ENCODE assay signal across 8 mouse cellular contexts in genomic region chr6:42245711-42246353, GRCm38 (mm10). TPM values are rescaled to one million over a fixed set of nuclear protein-coding genes. Genes with fewer than 3 reads are reported as not detected.
DNase-seq lines count a peak whose midpoint lies in the region; ATAC-seq and TF ChIP-seq lines count a peak whose summit lies in the region.

Gene Gstk1 (plus strand): TSS chr6:42245935.

- peak within 1 kb of the TSS; percentile 71 for H3K9ac ChIP-seq in hindbrain, embryonic 16.5 days (ENCODE audit: low read depth, low read length)

- no peaks in the 10 kb centered on the region for H3K36me3 ChIP-seq in hindbrain, embryonic 16.5 days (ENCODE audit: control insufficient read depth, insufficient read depth, low read length)

- ATAC-seq in common myeloid progenitor, adult 5-6 weeks (replicated peaks; ENCODE audit: low read depth, poor library complexity, severe bottlenecking) = peak; percentile 99
- ATAC-seq in hindbrain, embryonic 16.5 days = peak; percentile 100

- no peak for TF ChIP-seq CTCF in gastrocnemius, adult 2 months (IDR thresholded peaks at IDR 0.05)

- 2% methylated on average over 28 of the region's 28 CpGs for WGBS in hindbrain, embryonic 16.5 days

- intact Hi-C loops in gastrocnemius, adult 2 months (cut with DNase I) = no loop called here

- H3K9me3 ChIP-seq in hindbrain, embryonic 16.5 days (ENCODE audit: control insufficient read depth, low read length) = no peaks in the 10 kb centered on the region

- H3K4me1 ChIP-seq in hindbrain, embryonic 16.5 days (ENCODE audit: control insufficient read depth, insufficient read depth, low read depth, low read length) = no peaks in the 10 kb centered on the region

- peak within 1 kb of the TSS; percentile 94 for H3K4me2 ChIP-seq in hindbrain, embryonic 16.5 days (ENCODE audit: low read length)

- DNase-seq in ZHBTc4 (ENCODE audit: low read depth, low spot score) = peak; percentile 94
- peak; percentile 92 for DNase-seq in gastrocnemius, adult 2 months
- DNase-seq in left cerebral cortex, adult 18-20 months (ENCODE audit: low spot score in 2 of 2) = peak; percentile 61 to 71
- peak; percentile 88 to 94 for DNase-seq in lung, postnatal 4 days
- peak; percentile 68 for DNase-seq in retina, postnatal 7 days (ENCODE audit: low read depth, low spot score)
- DNase-seq in urinary bladder, adult 2 months (ENCODE audit: low spot score) = peak; percentile 48

- no peaks in the 10 kb centered on the region for H3K27me3 ChIP-seq in hindbrain, embryonic 16.5 days (replicated peaks; ENCODE audit: control insufficient read depth, insufficient read depth, low read length)

- H3K4me3 ChIP-seq in gastrocnemius, adult 2 months = peak within 1 kb of the TSS; percentile 76
- peak within 1 kb of the TSS; percentile 62 for H3K4me3 ChIP-seq in hindbrain, embryonic 16.5 days (ENCODE audit: low read length)

- H3K27ac ChIP-seq in gastrocnemius, adult 2 months = peak within 1 kb of the TSS; percentile 94
- H3K27ac ChIP-seq in hindbrain, embryonic 16.5 days (ENCODE audit: low read depth, low read length) = 0 out of 2 replicates have a peak within 1 kb of the TSS, but pooled peaks have one; percentile 29

RNA-seq across cellular contexts. Expression of gene Gstk1, which starts in this region (rescaled TPM):
- total RNA-seq in common myeloid progenitor, adult 5-6 weeks (2017) = 8.3 and 14.6 TPM in 2 replicates
- total RNA-seq in gastrocnemius, adult 2 months (2021) = 10 to 100 TPM; 36.9 to 64.3 TPM
- polyA plus RNA-seq in hindbrain, embryonic 16.5 days (2015; fragmentation: Nextera tagmentation; extraction: Ambion mirVana) = 14.2 and 15.0 TPM in 2 replicates
- total RNA-seq in left cerebral cortex, adult 18-20 months (2021) = 10 to 100 TPM; 11.0 to 14.9 TPM
- 34.1 and 35.8 TPM in 2 replicates for polyA plus RNA-seq in urinary bladder, adult 2 months (2012; rRNA removed)

Comparison
In these comparisons a context has a peak if more than half of its experiments do, and no peak if none do; other contexts are left out.
1. Peak in every context shown above with its lines: DNase-seq, ATAC-seq, H3K4me3 ChIP-seq and H3K27ac ChIP-seq.